Mouse (Mus musculus): ENCODE results near the gene Prol1. TPM values are rescaled to one million over a fixed set of nuclear protein-coding genes. Genes with fewer than 3 reads are reported as not detected.
"Not testable (repeated sequence)": the region's sequence is repeated elsewhere in the genome, so short reads cannot be mapped to it uniquely, and the experiment has no call there.

Gene Prol1
- total RNA-seq (2017) = not detected in 3 replicates

DNA sequence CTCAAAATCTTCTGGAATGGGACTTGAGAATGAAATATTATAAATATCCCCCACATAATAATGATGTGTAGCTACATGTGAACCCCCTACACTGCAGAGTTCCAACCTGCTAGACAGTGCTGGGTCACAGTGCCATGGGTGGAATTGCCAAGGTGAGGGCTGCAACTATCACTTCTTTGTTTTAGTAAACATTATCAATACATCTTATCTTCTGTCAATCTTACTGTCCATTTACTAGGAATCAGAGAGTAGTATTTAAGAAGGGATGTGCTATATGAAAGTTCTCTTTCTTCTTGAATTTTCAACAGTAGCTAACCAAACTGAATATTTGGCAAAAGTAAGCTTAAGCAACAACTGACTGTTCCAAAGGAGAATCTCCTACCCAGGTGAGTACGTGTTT lies at the start of gene Prol1:
TSS of gene Prol1 (plus strand) at position 301 of the 400 bp plus-strand sequence.
- no peak for ATAC-seq (replicated peaks; ENCODE audit: insufficient number of reproducible peaks, low FRiP score, low TSS enrichment, poor library complexity, severe bottlenecking)

DNA sequence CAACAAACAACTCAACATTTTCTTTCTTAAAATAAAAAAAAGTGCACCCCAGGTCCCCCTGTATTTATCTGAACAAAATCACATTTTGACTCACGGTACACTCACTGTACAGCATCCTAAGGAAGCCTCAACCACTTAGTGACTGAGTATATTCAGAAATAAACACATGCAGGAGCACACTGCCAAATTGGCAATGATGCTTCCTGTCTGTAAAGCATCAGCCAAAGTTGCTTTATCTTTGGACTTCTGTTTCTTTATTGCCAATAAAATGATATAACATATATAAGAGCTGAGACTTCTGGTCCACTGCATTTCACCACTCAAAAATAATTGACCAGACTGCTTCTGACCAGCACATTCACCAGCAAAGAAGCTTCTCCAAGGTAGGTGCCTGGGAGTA lies 48.5 kb upstream of the Prol1 start, which contains the start of gene Gm7714:
TSS of gene Gm7714 (plus strand) at position 301 of the 400 bp plus-strand sequence.
- no peak for ATAC-seq (replicated peaks; ENCODE audit: insufficient number of reproducible peaks, low FRiP score, low TSS enrichment, poor library complexity, severe bottlenecking)

DNA sequence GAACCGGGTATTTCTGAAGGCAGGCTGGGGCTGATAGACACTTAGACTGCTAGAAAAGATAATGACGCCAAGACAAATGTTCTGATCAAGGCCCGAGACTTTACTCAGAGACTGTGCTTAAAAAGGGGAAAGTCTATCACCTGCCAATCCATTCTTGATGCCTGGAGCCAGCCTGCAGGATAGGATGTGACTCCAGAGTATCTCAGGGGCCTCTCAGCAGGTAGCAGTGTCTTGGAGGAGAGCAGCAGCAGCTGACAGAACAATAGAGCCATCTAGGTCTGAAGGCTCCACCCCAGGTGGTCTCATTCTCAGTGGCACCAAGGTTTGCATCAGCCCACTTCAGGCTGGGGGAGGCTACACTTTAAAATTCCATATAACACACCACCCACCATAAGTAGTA lies 5.8 kb upstream of the Prol1 start:
- ATAC-seq (replicated peaks; ENCODE audit: insufficient number of reproducible peaks, low FRiP score, low TSS enrichment, poor library complexity, severe bottlenecking) = not testable (repeated sequence)

DNA sequence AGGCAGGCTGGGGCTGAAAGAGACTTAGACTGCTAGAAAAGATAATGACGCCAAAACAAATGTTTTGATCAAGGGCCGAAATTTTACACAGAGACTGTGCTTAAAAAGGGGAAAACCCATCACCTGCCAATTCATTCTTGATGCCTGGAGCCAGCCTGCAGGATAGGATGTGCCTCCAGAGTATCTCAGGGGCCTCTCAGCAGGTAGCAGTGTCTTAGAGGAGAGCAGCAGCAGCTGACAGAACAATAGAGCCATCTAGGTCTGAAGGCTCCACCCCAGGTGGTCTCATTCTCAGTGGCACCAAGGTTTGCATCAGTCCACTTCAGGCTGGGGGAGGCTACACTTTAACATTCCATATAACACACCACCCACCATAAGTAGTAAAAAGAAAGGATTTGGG lies 31.4 kb downstream of the Prol1 start:
- not testable (repeated sequence) for ATAC-seq (replicated peaks; ENCODE audit: insufficient number of reproducible peaks, low FRiP score, low TSS enrichment, poor library complexity, severe bottlenecking)

DNA sequence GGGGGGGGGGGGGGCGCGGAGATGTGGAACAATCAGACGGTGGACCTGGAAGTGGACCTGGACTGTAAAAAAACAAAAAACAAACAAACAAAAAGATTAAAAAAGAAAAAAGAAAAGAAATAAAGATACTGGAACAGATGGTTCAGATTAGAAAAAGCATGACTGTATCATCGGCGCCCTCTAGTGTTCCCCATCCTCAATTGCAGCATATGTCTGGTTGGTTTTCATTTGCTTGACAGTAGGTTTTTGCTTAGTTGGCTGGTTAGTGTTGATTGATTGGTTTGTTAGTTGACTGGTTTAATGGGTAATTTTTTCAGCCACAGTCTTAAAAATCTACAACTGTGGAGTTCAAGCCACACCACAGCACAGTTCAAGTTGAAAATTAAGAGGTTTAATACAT lies 47.7 kb downstream of the Prol1 start:
- ATAC-seq (replicated peaks; ENCODE audit: insufficient number of reproducible peaks, low FRiP score, low TSS enrichment, poor library complexity, severe bottlenecking) = no peak

DNA sequence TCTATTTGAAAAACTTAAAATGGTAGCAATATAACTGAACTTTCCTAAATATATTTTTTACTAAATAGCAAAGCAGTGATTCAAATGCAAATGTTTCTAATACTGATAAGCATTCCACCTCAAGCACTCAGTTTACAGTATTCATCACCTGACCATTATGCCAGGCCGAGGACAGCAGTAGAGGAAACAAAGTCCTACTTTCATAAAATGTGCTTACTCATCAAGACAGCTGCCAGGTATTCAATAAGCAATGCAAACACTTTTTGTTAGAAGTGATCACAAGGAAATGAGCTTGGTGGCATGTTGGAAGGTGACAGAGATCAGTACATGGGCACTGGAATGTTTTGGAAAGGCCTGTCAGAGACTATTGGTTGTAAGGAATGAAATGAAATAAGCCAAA lies 49.8 kb downstream of the Prol1 start:
- no peak for ATAC-seq (replicated peaks; ENCODE audit: insufficient number of reproducible peaks, low FRiP score, low TSS enrichment, poor library complexity, severe bottlenecking)

DNA sequence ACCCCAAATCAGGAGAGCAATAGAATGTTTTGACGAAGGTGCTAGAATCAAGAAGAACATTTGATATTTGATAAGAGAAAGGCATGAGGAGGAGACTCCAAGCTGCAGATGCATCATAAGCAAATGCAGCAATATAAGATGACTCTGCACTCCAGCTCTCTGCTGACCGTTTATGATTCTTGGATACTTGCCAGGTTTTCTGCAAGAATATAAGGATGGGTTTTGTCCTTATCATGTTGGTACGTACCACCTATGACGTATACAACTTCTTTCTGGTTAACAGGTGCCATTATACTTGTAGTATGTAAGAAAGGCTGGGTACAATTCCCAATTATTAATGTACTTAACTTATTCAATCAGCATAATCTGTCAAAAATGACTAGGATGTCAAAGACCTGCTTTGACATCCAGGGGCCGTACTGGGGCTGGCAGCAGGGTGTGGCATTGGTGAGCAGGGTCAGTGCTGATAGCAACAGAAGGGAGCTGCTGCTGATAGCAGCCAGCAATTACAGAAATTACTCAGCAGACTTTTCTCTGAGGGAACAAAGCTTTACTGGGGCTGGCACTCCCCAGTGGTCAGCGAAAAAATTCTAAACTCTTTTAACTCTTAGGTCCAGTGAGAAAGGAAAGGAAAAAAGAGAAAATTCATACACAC lies 53.6 kb downstream of the Prol1 start:
- no peak for ATAC-seq (replicated peaks; ENCODE audit: insufficient number of reproducible peaks, low FRiP score, low TSS enrichment, poor library complexity, severe bottlenecking)

DNA sequence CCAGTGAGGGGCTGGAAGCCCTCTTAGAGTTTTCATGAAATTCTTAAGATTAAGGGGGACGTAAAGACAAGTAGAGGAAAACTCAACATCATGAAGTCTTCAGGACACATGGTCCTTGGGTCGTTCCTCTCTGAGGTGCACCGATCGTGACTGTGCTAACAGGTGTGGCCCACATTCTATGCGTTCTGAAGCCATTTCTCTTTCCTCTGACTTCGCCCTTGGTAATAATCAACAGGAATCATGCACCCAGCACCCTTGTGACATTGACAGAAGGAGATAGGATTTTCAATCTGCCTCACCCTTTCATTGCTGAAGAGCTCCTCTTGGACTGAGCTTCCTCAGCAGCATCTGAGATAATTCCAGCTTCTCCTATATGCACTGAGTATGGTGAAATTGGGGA lies 55.5 kb downstream of the Prol1 start:
- ATAC-seq (replicated peaks; ENCODE audit: insufficient number of reproducible peaks, low FRiP score, low TSS enrichment, poor library complexity, severe bottlenecking) = no peak

DNA sequence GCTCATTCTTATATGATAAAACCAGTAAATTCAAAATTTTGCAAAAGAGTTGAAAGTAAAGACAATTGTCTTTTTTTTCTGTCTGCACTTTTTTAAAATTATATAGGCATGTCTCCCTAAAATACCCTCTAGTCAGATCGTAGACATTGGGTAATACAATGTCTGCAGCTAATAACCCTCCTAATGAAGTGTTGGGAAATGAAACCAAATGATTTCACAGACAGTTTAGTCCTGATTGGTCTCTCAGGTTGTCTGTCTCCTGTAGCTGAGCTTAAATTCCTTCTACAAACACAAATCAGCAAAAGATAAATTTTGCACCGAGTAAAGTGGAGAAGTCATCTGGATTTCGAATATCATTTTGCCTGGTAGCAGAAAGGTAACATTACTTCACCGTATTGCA lies 58.7 kb downstream of the Prol1 start, which contains the start of gene Amtn:
TSS of gene Amtn (plus strand) at position 301 of the 400 bp plus-strand sequence.
- no peak for ATAC-seq (replicated peaks; ENCODE audit: insufficient number of reproducible peaks, low FRiP score, low TSS enrichment, poor library complexity, severe bottlenecking)

Other genes with a start within 250 kb of the Prol1 start
- gene Smr2, start 230.8 kb upstream of the Prol1 start, total RNA-seq (2017) = not detected in 3 replicates
- gene Gm11116, start 205.8 kb upstream of the Prol1 start, total RNA-seq (2017) = not detected in 3 replicates
- not detected in 3 replicates for gene Gm11115, start 163.2 kb upstream of the Prol1 start, total RNA-seq (2017)
- gene Gm7714, start 48.4 kb upstream of the Prol1 start, total RNA-seq (2017) = not detected in 3 replicates
- not detected in 3 replicates for gene Amtn, start 58.8 kb downstream of the Prol1 start, total RNA-seq (2017)
- not detected in 3 replicates for gene Ambn, start 138.7 kb downstream of the Prol1 start, total RNA-seq (2017)
- not detected in 3 replicates for gene Enam, start 170.7 kb downstream of the Prol1 start, total RNA-seq (2017)
- 227 to 282 TPM (median 255 TPM) in 3 replicates for gene Jchain, start 210.6 kb downstream of the Prol1 start, total RNA-seq (2017)
- 68.4 to 86.2 TPM (median 73.0 TPM) in 3 replicates for gene Utp3, start 237.2 kb downstream of the Prol1 start, total RNA-seq (2017)
- gene Rufy3, start 247.7 kb downstream of the Prol1 start, total RNA-seq (2017) = 27.2 to 35.3 TPM (median 32.9 TPM) in 3 replicates